Mouse (Mus musculus) G1E (cell line): ENCODE measurements around the gene Cenpp. TPM values are rescaled to one million over a fixed set of nuclear protein-coding genes. Genes with fewer than 3 reads are reported as not detected.

Experiments
- ATAC-seq: 2 replicates; pipeline ENCODE4 v1.8.0; 2016; ENCODE audit warnings: mild to moderate bottlenecking; ENCODE audit not compliant: insufficient number of reproducible peaks, poor library complexity, low FRiP score, severe bottlenecking; ENCODE audit errors: extremely low read depth
- DNase-seq: peaks from one replicate; pipeline ENCODE4 v3.0.0; 2012; ENCODE audit warnings: low spot score
- H3K27me3 ChIP-seq: 2 replicates; pipeline ENCODE4 v1.6.1; 2012; ENCODE audit warnings: mild to moderate bottlenecking, low read length, inconsistent platforms; ENCODE audit not compliant: insufficient read depth
- H3K36me3 ChIP-seq: replicated peaks from 2 replicates; pipeline ENCODE3; 2012; ENCODE audit warnings: mild to moderate bottlenecking, inconsistent platforms
- H3K4me1 ChIP-seq: 2 replicates; pipeline ENCODE4 v1.6.1; 2012; ENCODE audit warnings: low read depth, low read length, inconsistent platforms, mixed read lengths; ENCODE audit not compliant: insufficient read depth
- H3K4me3 ChIP-seq: 2 replicates; pipeline ENCODE4 v1.5.1; 2012; ENCODE audit warnings: low read depth, mild to moderate bottlenecking, inconsistent platforms, low read length, moderate library complexity, mixed read lengths
- H3K9me3 ChIP-seq: replicated peaks from 2 replicates; pipeline ENCODE4 v1.6.1; 2012; ENCODE audit warnings: inconsistent platforms
- CTCF ChIP-seq: IDR thresholded peaks from 2 replicates; pipeline ENCODE4 v1.5.1; 2012; ENCODE audit warnings: low read depth, low read length, inconsistent platforms, mixed read lengths
- GATA1 ChIP-seq: IDR thresholded peaks from 2 replicates; pipeline ENCODE4 v1.6.1; 2012; ENCODE audit warnings: borderline replicate concordance, low read length, inconsistent platforms, mixed read lengths
- GATA2 ChIP-seq: IDR thresholded peaks from 2 replicates; pipeline ENCODE4 v1.6.1; 2012; ENCODE audit warnings: low read depth, low read length, inconsistent platforms, borderline replicate concordance
- POLR2AphosphoS5 ChIP-seq: IDR thresholded peaks from 2 replicates; pipeline ENCODE4 v1.6.1; 2012; ENCODE audit warnings: low read depth, low read length, inconsistent platforms; ENCODE audit not compliant: insufficient replicate concordance
- TAL1 ChIP-seq: conservative IDR thresholded peaks from 2 replicates; pipeline ENCODE4 v1.6.1; 2012; ENCODE audit warnings: low read depth, low read length, inconsistent platforms, mixed read lengths
- polyA plus RNA-seq: library from polyadenylated mRNA; stranded (reverse); fragments of >175 nt; gene quantifications from 2 replicates; pipeline ENCODE4 v1.2.3, GENCODE M21; 2012
- total RNA-seq, 2 experiments: library from RNA; stranded (forward) in 1 of 2; stranded (reverse) in 1 of 2; fragments of 200-1000 nt in 1 of 2; fragments of >200 nt in 1 of 2; fragmentation: Nextera tagmentation in 1 of 2; gene quantifications; 2 replicates each; pipeline ENCODE4 v1.2.3; 2014 to 2017

Cenpp gene
- total and polyA plus RNA-seq, 3 experiments: 7.7 to 48.5 (median 29.9) TPM

DNA sequence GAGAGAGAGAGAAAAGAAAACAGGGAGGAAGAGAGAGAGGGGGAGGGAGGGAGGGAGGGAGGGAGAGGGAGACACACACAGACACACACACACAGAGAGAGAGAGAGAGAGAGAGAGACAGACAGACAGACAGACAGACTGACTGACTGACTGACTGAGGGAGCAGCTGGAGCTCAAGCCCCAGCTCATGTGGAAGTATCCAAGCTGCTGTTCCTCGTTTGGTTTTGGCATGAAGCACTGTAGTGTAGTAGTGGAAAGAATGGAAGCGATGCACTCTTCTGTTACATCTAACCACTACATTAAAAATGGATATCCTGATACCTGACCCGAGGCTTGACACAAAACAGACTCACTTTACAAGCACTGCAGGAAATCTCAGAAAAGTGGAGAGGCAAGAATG lies 106.9 kb downstream of the Cenpp start:
- ATAC-seq (no peak), DNase-seq (no peak)
- H3K27me3 ChIP-seq: no peaks in the 10 kb centered on the region
- TF ChIP-seq POLR2AphosphoS5: no peak
- no peak for TF ChIP-seq GATA2
- TF ChIP-seq CTCF: no peak
- TF ChIP-seq GATA1: no peak
- TF ChIP-seq TAL1: no peak
- H3K36me3 ChIP-seq: peaks cover 13% of the 10 kb centered on the region
- no peak overlapping the region for H3K4me3 ChIP-seq
- H3K4me1 ChIP-seq: no peaks in the 10 kb centered on the region; the same call in 1 of the 2 replicates
- no peaks in the 10 kb centered on the region for H3K9me3 ChIP-seq

DNA sequence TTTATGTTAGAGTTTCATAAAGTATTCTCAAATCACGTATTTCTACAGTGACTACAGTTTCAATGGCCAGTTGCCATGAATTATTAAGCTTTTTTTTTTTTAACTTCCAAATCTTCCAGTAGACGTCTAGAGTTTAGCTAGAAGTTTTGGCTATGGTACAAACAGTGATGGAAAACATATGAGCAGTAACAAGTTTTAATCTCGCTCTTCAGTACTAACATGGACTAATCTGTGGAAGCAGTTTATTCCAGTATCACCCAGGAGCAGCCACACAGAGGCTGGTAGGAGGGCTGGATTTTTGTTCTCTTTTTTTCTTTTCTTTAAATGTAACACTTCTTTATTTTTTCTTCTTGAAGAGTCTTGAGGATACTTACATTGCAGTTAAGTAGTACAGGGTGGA lies 108.3 kb downstream of the Cenpp start, which contains the start of gene Aspn:
TSS of gene Aspn (plus strand) at position 165 of the 400 bp plus-strand sequence.
- Histone ChIP-seq H3K4me1 (no peaks in the 10 kb centered on the region; the same call in 1 of the 2 replicates), H3K36me3 (peaks cover 13% of the 10 kb centered on the region), H3K4me3 (no peak within 1 kb of the TSS), H3K9me3 (no peaks in the 10 kb centered on the region), H3K27me3 (no peaks in the 10 kb centered on the region)
- no peak for TF ChIP-seq GATA1
- no peak for TF ChIP-seq CTCF
- no peak for TF ChIP-seq GATA2
- no peak for TF ChIP-seq TAL1
- no peak for TF ChIP-seq POLR2AphosphoS5
- DNase-seq (no peak), ATAC-seq (no peak)

DNA sequence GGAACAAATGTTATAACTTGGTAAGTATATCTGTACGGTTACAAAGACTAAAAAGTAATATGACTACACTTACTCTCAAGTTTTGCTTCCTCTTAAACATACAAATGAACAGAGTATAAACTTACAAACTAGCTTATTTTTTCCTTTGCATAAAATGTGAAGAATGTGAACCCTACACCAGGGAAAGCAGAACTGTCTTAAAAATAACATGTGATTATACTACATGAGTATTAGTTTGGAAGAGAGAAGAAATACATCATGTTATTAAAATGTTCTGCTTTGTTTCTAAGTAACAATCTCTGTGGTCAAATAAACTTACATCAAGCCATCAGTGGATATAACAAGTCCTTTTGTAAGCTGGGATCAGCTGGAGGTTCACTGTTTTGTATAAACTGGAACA lies 113.9 kb downstream of the Cenpp start:
- ATAC-seq (no peak), DNase-seq (no peak)
- H3K27me3 ChIP-seq: no peaks in the 10 kb centered on the region
- no peak overlapping the region for H3K4me3 ChIP-seq
- no peaks in the 10 kb centered on the region for H3K4me1 ChIP-seq
- H3K36me3 ChIP-seq: peaks cover 8% of the 10 kb centered on the region
- no peaks in the 10 kb centered on the region for H3K9me3 ChIP-seq
- TF ChIP-seq TAL1 (no peak), POLR2AphosphoS5 (no peak)

DNA sequence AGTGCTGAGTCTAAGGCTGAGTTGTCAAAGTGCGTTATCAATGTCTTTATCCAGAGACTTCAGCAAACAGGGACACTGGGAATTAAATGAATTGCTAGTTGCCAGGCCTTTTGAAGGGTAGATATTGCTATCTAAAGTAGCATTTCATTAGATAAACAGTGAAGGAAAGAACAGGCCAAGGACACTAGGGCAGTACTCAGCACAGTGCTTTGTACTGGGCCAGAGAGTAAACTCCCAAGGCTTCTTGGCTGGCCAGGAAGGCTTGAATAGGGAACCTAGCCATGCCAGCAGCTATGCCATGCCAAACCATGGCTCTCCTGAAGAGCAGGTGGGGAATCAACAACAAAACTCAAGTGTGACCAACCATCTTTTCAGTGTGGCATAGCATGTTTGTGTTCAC lies 115.6 kb downstream of the Cenpp start:
- Histone ChIP-seq H3K9me3 (no peaks in the 10 kb centered on the region), H3K27me3 (no peaks in the 10 kb centered on the region), H3K4me3 (no peak overlapping the region), H3K36me3 (peaks cover 7% of the 10 kb centered on the region), H3K4me1 (no peaks in the 10 kb centered on the region)
- TF ChIP-seq TAL1 (no peak), POLR2AphosphoS5 (no peak), GATA1 (no peak), GATA2 (no peak), CTCF (no peak)
- DNase-seq: no peak
- no peak for ATAC-seq

DNA sequence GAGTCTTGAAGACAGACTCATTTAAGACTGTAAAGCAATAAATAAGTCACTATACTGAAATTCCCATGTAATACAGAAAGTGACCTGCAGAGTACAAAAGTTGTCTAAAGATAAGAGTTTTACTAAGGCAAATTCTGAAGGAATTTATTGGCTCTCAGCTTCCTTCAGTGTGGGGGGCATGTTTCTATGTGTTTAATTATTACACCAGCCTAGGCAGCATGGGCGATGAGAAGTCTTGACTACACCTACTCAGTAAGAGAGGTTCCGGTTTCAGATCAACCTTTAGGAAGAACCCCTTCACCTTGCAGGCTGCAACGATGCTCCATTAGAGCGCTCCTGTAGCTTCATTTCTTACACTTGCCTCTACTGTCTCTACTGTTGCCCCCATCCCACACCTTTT lies 121.9 kb downstream of the Cenpp start:
- ATAC-seq: no peak
- no peaks in the 10 kb centered on the region for H3K4me1 ChIP-seq
- TF ChIP-seq POLR2AphosphoS5 (no peak), GATA2 (no peak), CTCF (no peak), GATA1 (no peak), TAL1 (no peak)
- DNase-seq: no peak
- peaks cover 11% of the 10 kb centered on the region for H3K36me3 ChIP-seq
- H3K27me3 ChIP-seq: no peaks in the 10 kb centered on the region
- no peak overlapping the region for H3K4me3 ChIP-seq
- no peaks in the 10 kb centered on the region for H3K9me3 ChIP-seq

DNA sequence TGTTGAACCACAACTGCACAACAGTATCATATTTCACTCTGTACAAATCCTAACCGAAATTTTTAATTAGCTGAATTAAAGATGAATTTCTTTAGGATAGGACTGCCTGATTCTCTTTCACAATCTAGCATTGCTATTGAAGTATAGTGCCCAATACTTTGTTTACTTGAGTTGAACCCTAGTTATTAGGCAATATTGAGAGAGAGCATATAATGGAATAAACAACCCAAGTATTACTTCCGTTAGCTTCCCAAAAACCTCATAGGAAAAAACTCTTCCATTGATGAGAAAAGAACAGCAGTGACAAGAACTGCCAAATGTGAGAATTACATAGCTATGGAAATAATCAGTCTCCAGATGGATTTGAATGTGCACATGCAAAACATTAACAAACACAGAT lies 126.3 kb downstream of the Cenpp start:
- no peaks in the 10 kb centered on the region for H3K27me3 ChIP-seq
- peaks cover 8% of the 10 kb centered on the region for H3K36me3 ChIP-seq
- no peak overlapping the region for H3K4me3 ChIP-seq
- ATAC-seq (no peak), DNase-seq (no peak)
- no peak for TF ChIP-seq GATA1
- TF ChIP-seq POLR2AphosphoS5: no peak
- TF ChIP-seq CTCF: no peak
- TF ChIP-seq GATA2: no peak
- no peak for TF ChIP-seq TAL1
- H3K4me1 ChIP-seq: no peaks in the 10 kb centered on the region
- no peaks in the 10 kb centered on the region for H3K9me3 ChIP-seq

DNA sequence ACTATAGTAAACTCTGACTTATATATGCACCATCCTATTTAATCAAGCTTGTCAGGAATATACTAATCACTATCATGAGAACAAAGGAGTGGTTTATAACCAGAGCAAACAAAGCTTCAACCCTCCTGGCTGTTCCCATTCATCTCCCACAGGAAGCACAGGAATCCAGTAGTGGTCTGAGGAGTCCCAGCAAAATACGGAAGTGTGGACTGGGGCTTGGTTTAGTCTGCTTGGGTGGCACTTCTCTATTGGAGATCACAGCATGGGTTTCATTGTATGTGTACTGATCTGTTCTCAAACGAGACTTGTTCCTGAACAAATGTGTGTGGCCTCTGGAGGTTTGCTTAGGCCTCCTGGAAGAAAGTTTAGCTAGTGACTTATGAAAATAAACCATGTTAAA lies 133.8 kb downstream of the Cenpp start:
- Histone ChIP-seq H3K36me3 (peaks cover 4% of the 10 kb centered on the region), H3K27me3 (no peaks in the 10 kb centered on the region), H3K4me3 (no peak overlapping the region), H3K9me3 (no peaks in the 10 kb centered on the region), H3K4me1 (no peaks in the 10 kb centered on the region)
- TF ChIP-seq GATA2 (no peak), POLR2AphosphoS5 (no peak), CTCF (no peak), GATA1 (no peak), TAL1 (no peak)
- DNase-seq (no peak), ATAC-seq (no peak)
